Mouse (Mus musculus): ENCODE data around the gene Itprid1.

The Itprid1 gene

DNA sequence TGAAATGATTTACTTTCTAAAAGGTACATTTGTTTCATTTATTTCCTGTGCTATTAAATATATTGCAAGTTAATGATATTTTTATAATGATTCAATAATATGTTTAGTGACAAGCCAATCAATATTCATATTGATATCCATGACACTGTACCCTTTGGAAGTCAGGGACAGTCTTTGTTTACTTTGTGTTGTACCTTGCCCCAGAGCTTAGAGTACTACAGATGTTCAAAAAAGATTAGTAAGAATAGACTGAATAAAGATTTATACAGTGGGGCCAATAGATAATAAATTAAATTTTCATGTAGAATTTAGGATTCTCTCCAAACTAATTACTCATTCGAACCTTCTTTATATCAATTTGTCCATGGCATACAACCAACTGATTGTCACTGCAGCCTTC lies 50.9 kb downstream of the Itprid1 start:
- DNase-seq (ENCODE audit: low spot score in 2 of 2): no peak

DNA sequence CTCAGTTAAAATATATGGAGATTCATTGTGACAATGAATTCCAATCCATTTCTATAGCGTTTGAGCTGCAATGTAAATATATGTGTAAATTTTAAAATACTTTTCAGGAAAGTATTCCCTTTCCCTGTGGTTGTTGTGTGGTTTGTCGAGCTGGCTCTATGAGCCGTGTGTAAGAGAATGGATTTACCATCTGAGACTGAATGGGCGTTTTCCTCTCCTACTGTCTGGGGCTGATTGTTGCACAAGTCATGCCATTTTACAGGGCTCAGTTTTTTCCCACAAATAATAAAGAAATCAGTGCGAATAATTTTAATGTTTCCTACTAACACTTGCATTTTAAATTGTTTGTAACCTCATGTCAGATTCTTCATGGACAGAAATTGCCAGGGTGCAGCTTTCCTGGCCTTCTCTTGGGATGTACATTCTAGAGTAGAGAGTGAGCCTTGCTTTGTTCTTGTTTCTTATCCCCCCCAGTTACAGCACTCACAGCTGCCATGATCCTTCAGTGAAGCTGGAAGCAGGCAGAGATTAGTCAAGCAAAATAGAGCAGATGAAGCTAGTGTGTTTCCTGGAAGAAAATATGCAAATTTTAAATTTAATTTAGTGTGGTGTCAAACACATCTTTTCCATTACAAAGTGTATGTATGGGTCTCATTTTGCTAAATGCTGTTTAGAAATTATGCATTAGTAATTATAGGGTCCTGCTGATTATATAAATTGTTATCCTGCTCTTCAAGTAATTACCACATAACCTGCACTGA lies 65.1 kb downstream of the Itprid1 start:
- DNase-seq (ENCODE audit: low spot score in 2 of 2): no peak

DNA sequence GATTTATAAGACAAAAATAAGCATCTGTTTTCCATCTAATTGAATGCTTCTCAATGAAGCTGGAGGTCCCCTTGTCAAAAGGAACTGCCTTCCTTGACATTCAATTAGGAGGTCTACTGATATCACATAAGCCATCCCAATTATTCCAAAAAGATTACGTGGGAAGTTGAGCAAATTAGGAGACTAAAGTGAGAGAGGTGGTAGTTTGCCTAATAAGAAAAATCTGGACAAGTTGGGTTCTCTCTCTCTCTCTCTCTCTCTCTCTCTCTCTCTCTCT lies 65.6 kb downstream of the Itprid1 start:
- DNase-seq (ENCODE audit: low spot score in 2 of 2): no peak

DNA sequence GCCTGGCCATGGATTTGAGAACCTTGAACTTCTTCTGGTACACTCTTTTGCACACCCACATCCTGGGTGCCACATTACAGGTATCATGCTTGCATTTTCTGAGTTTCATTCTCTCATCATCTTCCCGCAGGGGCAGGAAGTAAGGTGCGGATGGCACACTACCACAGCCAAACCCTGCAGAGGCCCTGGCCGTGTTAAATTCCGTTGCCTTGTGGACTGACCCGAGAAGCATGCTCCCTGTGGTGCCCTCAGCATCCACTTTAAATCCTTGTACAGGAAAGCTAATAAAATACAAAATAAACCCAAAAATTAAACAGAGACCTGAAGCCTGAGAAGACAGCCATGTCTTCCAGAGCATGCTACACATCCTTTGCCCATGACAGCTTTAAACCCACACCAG lies 82.5 kb downstream of the Itprid1 start:
- no peak for DNase-seq (ENCODE audit: low spot score in 2 of 2)

DNA sequence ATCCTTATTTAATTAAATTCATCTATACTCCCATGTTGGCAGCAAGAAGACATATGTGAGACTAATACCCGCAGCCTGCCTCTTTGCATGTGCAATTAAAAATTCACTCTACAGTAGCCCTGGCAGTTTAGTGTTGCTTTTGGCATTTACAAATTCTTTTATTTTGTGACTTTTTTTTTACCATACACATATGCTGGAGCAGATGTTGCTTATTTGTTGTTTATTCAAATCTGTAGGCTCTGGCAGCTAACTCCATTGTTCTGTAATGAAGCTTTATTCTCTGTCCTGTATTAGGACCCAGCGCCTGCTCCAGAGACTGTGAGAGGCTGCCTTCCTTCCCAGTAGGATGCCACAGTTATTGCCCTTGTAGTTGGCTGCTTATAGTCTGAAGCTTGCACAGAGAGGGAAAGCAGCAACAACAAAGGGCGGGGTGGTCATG lies 83.6 kb downstream of the Itprid1 start:
- no peak for DNase-seq (ENCODE audit: low spot score in 2 of 2)

DNA sequence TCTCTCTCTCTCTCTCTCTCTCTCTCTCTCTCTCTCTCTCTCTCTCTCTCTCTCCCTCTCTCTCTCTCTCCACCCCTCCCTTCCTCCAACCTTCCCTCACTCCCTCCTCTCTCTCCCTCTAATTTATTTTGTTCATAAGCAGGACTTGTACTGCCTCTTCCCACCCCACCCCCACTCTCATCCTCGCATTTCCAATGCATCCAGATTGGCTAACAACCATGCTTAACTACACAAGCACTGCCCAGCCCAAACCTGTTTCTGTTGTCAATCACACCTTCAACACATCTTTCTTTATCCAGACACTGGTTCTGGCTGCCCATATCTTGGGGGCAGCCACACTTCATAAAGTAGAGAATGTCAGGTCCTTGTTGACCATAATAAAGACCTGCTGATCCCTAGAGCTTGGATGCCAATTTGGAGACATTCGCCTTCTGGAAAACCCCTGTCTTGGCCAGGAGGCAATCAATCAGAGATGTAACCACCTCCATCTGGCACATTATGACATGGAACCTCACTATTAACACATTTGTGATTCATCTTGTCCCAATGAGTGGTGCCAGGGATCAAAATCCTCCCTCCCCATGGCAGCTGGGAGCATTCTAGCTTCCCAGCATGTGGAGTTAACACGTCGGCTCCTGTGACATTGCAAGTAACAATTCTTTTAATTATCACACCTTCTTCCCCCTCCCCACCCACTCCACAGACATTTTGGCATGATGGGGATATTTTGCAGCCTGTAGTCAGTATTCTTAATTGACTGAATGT lies 84.4 kb downstream of the Itprid1 start:
- DNase-seq (ENCODE audit: low spot score in 2 of 2): no peak

DNA sequence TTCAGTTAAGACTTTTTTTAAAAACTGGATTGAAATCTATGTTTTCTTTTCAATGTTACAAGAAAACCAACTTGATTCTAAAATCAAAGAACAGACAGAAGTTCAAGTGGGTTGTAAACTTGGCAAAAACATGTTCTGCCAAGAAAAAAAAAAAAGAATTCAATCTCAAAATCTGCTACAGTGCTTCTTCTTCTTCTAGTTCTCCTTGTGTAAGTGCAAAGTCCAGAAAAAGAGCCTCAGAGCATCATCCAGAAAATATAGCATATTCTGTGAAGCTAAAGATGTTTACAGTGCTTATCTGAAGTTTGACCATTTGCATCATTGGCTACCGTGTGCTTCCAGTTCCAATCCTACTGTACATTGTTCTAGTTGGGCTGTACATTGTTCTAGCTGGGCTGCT lies 108.0 kb downstream of the Itprid1 start:
- no peak for DNase-seq (ENCODE audit: low spot score in 2 of 2)

DNA sequence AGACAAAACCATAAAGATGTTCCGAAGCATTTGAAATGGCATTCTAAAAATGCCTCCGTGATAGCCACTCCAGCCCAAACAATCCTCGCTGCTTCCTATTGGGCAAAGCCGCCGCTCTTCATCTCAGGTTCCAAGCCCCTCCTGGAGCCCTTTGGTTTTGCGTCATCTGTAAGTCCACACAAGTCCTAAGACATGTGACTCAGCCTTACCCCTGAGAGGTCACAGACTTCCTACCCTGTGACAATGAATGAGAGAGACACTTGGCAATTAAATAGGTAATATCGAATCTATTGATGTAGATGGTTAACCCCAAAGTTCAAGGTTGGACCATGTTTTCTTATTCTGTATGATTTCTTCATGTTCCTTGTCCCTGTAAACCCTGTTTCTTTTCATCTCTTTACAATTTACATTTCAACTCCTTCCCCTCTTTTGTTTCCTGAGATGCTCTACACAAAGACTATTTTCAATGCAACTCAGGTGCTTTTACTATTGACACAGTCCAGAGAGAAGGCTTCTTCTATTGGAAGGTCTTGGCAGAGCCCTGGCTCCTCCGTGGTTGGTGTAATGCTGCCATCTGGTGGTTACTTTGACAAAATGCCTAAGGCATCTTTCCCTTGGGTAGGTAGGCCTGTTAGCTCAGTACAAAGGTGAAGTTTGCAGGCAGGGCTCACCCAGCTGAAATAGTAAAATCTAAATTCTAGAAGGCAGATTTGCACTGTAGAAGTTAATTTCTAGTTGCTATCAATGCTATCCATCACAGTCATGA lies 113.8 kb downstream of the Itprid1 start:
- no peak for DNase-seq (ENCODE audit: low spot score in 2 of 2)

DNA sequence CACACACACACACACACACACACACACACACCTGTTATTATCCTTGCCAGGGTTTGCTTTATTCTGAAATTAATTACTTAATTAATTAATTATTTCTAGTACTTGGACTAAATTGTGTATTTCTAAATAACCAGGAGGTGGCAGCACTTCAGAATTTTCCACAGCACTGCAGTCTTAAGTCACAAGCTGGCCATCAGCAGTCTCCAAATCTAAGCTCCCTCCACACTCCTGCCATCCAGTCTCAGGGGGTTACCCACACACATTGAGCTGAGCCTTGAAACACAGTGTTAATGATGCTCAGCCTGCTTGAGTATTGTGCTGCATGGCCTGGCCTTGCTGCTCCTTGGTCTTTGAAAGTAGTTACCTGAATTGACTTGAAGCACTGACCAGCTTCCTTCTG lies 136.3 kb downstream of the Itprid1 start:
- no peak for DNase-seq (ENCODE audit: low spot score in 2 of 2)

DNA sequence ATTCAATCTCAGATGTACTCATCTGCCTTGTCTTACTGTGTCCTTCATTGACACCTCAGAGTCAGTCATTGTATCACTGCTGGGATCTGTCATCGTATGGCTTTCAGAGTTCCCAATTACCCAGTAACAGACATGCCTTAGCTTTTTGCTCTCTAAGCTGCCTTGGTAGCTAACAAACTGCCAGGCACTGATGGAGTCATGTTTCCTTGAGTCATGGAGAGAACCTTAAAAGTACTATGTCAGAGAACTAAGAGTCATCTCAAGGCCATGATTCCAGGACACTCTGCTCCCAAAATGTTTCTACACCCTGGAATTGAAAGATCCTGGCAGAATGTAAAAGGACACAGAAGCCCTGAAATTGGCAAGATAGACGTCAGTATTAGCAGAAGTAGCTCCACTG lies 143.1 kb downstream of the Itprid1 start:
- DNase-seq (ENCODE audit: low spot score in 2 of 2): no peak

DNA sequence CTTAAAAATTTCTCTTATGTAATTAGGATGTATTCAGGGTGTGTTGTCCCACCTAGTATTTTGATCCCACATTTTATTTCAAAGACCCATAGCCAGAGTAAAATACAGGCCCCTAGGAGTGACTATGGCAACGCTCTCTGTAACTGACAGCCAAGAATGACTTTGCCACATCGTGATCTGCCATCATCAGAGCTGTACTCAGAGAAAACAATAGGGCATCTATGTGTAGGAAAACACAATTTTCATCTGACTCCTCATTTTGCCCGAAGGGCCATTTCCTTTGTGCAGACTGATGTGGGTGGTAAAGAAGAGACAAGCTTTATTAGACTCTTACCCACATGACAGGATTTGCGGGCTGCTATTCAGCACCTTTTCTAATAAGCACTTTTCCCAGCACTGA lies 172.0 kb downstream of the Itprid1 start:
- no peak for DNase-seq (ENCODE audit: low spot score in 2 of 2)

DNA sequence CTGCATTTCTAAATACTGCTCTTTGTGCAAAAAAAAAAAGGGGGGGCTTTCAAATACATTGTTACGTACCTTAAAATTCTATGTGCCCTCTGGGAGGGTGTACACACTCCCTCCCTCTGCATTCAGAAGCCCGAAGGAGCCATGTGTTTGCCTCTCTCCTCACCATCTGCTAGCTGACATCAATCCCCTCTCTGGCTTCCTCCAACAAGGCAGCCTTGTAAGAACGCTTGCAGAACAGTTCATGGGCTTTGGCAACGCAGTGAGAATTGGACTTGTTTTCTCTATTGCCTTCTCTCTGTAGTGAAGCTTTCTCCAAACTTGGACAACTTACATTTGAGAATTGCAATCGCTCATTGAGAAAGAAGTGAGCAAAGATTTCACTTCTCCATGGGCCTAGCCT lies 175.7 kb downstream of the Itprid1 start:
- DNase-seq (ENCODE audit: low spot score in 2 of 2): no peak

DNA sequence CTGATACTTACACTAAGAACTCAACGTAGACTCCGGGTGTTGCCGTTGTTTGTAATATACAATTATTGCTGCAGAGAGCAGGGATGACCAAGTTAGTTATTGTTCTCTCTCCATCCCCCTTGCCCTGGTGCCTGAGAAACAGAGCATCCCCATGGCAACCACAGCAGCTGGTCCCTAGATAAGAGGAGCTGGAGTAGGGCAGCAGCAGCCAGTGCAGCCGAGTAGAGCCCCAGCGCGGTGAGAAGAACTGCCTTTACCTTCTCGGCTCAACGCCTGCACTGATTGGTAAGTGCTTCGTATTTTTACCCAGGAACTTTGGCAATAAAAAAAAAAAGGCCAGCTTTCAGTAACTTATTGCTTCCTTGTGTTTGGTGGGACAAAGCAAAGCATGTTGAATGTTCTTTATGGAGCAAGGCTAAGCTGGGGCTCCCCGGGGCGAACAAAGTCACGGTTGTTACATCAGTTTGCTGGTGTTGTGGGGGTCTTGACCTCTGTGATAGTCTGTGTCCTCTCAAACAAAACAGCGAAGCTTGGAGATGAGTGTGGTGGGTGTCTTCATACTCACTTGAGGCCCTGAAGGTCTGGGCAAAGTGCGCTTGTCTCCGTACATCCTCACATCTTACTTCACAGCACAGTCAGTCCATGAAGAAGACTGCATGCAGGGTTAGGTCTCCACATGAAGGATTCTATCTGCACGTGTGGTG lies 180.7 kb downstream of the Itprid1 start, which contains the start of gene Ppp1r17:
Ppp1r17 (plus strand) TSS at position 207 of the 704 bp plus-strand sequence.
- no peak for DNase-seq (ENCODE audit: low spot score in 2 of 2)

DNA sequence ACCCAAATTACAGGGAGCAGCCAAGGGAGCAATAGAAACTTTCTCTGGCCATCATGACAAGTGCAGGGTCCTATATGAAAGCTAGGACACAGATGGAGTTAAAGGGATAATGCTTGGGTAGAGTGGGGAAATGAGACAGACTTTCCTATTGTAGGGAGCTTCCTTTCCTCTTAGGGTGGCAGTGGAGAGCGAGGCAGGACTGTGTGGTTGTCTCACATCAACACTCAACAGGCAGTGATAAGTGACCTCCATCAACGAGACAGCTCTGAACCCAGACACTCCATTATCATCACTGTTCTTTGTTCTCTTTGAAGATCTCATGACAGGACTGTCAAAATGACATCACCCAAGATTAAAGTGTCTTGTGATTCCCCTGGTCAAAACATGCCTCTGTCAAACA lies 182.9 kb downstream of the Itprid1 start:
- DNase-seq (ENCODE audit: low spot score in 2 of 2): no peak

DNA sequence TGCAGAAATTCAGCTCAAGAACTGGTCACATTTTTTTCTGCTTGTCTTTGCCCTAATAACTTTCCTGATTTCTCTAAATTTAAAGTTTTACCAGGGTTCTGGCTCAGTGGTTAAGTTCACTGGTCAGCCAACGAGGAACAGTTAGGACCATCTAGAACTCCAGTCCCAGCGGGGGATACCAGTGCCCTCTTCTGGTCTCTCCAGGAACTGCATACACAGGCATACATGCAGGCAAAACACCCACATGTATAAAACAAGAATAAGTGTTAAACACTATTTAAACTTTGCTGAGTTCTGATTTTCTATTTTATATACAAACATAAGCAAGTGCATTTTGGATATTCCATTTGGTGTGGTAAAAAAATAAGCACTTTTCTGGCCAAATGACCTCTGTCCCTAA lies 188.8 kb downstream of the Itprid1 start:
- DNase-seq (ENCODE audit: low spot score in 2 of 2): no peak

DNA sequence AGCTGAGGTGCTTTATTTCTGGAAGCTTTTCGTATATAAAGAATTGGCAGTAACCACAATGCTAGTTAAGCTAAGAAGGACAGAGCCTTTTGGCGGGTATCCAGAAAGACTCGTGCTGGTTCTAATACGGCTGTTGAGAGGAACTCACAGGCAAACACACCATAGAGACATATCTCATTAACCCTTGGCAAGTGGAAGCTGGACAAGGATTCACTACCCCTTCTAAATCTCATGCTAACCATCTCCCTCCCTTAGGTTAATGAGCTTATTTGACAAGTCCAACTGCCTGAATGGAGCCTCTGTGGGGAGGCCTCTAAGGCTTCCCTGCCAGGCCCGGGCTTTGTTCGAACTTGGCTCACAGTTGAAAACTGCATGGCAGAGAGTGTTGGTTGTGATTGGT lies 190.6 kb downstream of the Itprid1 start:
- DNase-seq (ENCODE audit: low spot score in 2 of 2): no peak

DNA sequence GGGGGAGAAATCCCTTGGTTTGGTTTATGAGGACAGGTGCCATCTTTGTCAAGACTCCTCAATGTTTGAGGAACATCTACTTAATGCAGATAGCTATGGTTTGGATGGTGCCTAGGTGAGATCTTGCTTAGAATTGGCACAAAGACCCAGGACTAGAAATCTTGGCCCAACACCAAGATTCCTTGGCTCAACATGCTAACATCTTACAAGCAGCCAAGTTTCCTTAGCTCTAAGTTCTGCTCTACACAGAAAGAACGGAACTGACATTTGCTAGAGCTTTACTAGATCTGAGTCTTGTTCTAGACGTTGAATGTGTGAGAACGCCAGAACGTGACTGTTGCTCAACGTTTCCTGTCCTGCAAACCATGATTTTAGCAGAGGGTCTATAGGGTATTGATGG lies 191.3 kb downstream of the Itprid1 start:
- no peak for DNase-seq (ENCODE audit: low spot score in 2 of 2)
